Mouse (Mus musculus): Measurements from ENCODE around the gene Scfd1. TPM values are rescaled to one million over a fixed set of nuclear protein-coding genes. Genes with fewer than 3 reads are reported as not detected.
A peak's percentile ranks its signal among the peaks of the same experiment; 100 is the strongest.

Scfd1 gene
- 10 to 100 TPM; 22.8 to 25.6 TPM for total RNA-seq (2021)

- intact Hi-C loops (cut with DNase I): loop anchor here (1.0 kb wide), 1 partner anchor 29 kb away; the partner anchor contains the start of gene G2e3
- peak; percentile 90 for DNase-seq
Observed at GRCm38 (mm10) chr12:51377003-51377887, at the start of gene Scfd1. Gene Scfd1 (plus strand): TSS chr12:51377510.

- no peak for DNase-seq
- intact Hi-C loops (cut with DNase I): no loop called here
Observed at GRCm38 (mm10) chr12:51337014-51337413, 40.3 kb upstream of the Scfd1 start.

- intact Hi-C loops (cut with DNase I): no loop called here
- no peak for DNase-seq
Observed at GRCm38 (mm10) chr12:51346121-51346520, 31.2 kb upstream of the Scfd1 start.

- intact Hi-C loops (cut with DNase I): loop anchor here (1.0 kb wide), 1 partner anchor 29 kb away; the partner anchor contains the start of gene Scfd1
- peak; percentile 84 to 88 for DNase-seq
Observed at GRCm38 (mm10) chr12:51347988-51348697, 29.2 kb upstream of the Scfd1 start, which contains the start of gene G2e3. Gene G2e3 (plus strand): TSS chr12:51348061.

- DNase-seq: no peak
- intact Hi-C loops (cut with DNase I): loop anchor here (1.0 kb wide), 1 partner anchor 29 kb away; the partner anchor contains the start of gene Scfd1
Observed at GRCm38 (mm10) chr12:51348698-51348998, 28.7 kb upstream of the Scfd1 start.

- peak in 1 of 2 experiments; percentile 13 for DNase-seq
- intact Hi-C loops (cut with DNase I): no loop called here
Observed at GRCm38 (mm10) chr12:51355296-51355695, 22.0 kb upstream of the Scfd1 start.

GRCm38 (mm10) chr12:51361294-51361693 lies 16.0 kb upstream of the Scfd1 start:
- DNase-seq: no peak
- intact Hi-C loops (cut with DNase I): no loop called here

- no peak for DNase-seq
Observed at GRCm38 (mm10) chr12:51362898-51363297, 14.4 kb upstream of the Scfd1 start.

GRCm38 (mm10) chr12:51368504-51368903 lies 8.8 kb upstream of the Scfd1 start:
- DNase-seq: no peak
- intact Hi-C loops (cut with DNase I): no loop called here

More at GRCm38 (mm10) chr12:51362898-51363297, 14.4 kb upstream of the Scfd1 start:
- intact Hi-C loops (cut with DNase I): no loop called here

- intact Hi-C loops (cut with DNase I): loop anchor here (1.0 kb wide), 1 partner anchor 30 kb away; the partner anchor contains the start of gene G2e3
- no peak for DNase-seq
Observed at GRCm38 (mm10) chr12:51377888-51378190, 529 bp downstream of the Scfd1 start.

GRCm38 (mm10) chr12:51399871-51400270 lies 22.6 kb downstream of the Scfd1 start:
- no peak for DNase-seq
- intact Hi-C loops (cut with DNase I): loop anchor here (10.0 kb wide), 1 partner anchor 225 kb away; no protein-coding TSS in a partner anchor

GRCm38 (mm10) chr12:51402060-51402698 lies 24.9 kb downstream of the Scfd1 start:
- intact Hi-C loops (cut with DNase I): loop anchor here (10.0 kb wide), 1 partner anchor 223 kb away; no protein-coding TSS in a partner anchor
- no peak for DNase-seq

GRCm38 (mm10) chr12:51403987-51404586 lies 26.8 kb downstream of the Scfd1 start:
- intact Hi-C loops (cut with DNase I): loop anchor here (10.0 kb wide), 1 partner anchor 221 kb away; no protein-coding TSS in a partner anchor
- DNase-seq: no peak

GRCm38 (mm10) chr12:51411362-51411761 lies 34.1 kb downstream of the Scfd1 start:
- no peak for DNase-seq
- intact Hi-C loops (cut with DNase I): loop anchor here (10.0 kb wide), 1 partner anchor 333 kb away; no protein-coding TSS in a partner anchor

- no peak for DNase-seq
- intact Hi-C loops (cut with DNase I): no loop called here
Observed at GRCm38 (mm10) chr12:51437541-51437940, 60.2 kb downstream of the Scfd1 start.

- DNase-seq: no peak
- intact Hi-C loops (cut with DNase I): no loop called here
Observed at GRCm38 (mm10) chr12:51438311-51438710, 61.0 kb downstream of the Scfd1 start.

GRCm38 (mm10) chr12:51449303-51449702 lies 72.0 kb downstream of the Scfd1 start:
- DNase-seq: no peak
- intact Hi-C loops (cut with DNase I): no loop called here

GRCm38 (mm10) chr12:51470881-51471280 lies 93.6 kb downstream of the Scfd1 start:
- no peak for DNase-seq
- intact Hi-C loops (cut with DNase I): no loop called here

GRCm38 (mm10) chr12:51481246-51481645 lies 103.9 kb downstream of the Scfd1 start:
- intact Hi-C loops (cut with DNase I): no loop called here
- no peak for DNase-seq

- intact Hi-C loops (cut with DNase I): no loop called here
- no peak for DNase-seq
Observed at GRCm38 (mm10) chr12:51492040-51492439, 114.7 kb downstream of the Scfd1 start.
